Mouse (Mus musculus) E14TG2a.4 (cell line): ENCODE data around the gene Gm28308.

Experiments
- CTCF ChIP-seq: conservative IDR thresholded peaks from 2 replicates; pipeline ENCODE4 v1.5.1; 2014; ENCODE audit warnings: low read length
- POU5F1 ChIP-seq: IDR thresholded peaks from 2 replicates; pipeline ENCODE4 v1.6.1; 2014; ENCODE audit warnings: low read length, borderline replicate concordance

DNA sequence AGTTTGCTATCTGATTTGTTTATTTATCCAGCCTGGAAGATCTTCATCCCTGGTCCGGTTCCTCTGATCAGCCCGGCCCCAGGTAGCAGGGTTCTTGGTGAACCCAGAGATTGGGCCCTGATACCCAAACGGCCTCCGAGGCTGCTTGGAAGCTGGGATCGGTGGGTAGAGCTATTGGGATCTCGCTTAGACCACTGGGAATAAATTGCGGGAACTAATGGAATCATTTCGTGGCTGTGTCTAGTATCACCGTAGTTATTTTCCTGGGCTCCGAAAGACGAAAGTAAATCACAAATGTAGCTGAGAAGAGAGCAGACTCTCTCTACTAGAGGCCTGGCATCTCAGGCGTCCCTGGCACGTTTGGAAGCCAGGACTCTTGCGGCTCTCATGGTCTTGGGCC is 7.9 kb downstream of the Gm28308 start:
- TF ChIP-seq CTCF (no peak), POU5F1 (no peak)
